Mouse (Mus musculus): ENCODE results near the gene B4gat1.

DNA sequence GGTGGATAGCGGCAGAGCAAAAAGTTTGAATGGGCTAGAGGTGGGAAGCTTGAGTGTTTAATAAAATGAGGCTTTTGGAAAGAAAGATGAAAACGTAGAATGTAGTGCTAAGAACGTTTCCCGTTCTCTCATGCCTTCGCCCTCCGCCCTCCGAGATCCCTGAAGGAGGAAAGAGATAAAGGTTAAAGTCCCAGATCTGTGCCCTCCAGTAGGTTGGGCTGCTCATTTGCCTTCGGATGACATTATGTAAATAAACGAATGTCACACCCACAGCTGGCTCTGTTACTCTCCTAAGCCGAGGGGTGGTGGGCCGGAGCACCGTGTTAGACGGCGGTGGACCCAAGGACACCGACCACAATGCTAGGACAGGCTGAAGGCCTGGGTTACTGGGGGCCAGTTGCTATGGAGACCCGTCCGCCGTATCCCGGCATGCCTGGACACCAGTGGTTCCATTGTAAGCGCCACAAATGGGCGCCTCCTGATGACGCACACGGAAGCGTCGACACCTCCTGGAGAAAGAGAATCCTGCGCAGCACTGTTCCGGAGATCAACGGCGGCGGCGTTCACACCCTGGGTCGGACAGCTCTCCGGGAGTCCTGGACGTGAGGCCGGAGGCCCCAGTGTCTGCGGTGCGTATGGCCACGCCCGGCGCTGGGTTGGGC, 2.4 kb downstream of the B4gat1 start, which contains the start of gene Brms1:
- TF ChIP-seq EP300 (IDR thresholded peaks at IDR 0.05; ENCODE audit: low read depth) (no peak), CTCF (IDR thresholded peaks at IDR 0.05; ENCODE audit: low read depth) (peak; percentile 8; the same call in 1 of the 2 replicates)

All from liver, embryonic 14.5 days (tissue).